Mouse (Mus musculus): ENCODE data around the gene Eppin. TPM values are rescaled to one million over a fixed set of nuclear protein-coding genes. Genes with fewer than 3 reads are reported as not detected.

Eppin gene
- total RNA-seq, 2 experiments from 2014 or later = not detected

DNA sequence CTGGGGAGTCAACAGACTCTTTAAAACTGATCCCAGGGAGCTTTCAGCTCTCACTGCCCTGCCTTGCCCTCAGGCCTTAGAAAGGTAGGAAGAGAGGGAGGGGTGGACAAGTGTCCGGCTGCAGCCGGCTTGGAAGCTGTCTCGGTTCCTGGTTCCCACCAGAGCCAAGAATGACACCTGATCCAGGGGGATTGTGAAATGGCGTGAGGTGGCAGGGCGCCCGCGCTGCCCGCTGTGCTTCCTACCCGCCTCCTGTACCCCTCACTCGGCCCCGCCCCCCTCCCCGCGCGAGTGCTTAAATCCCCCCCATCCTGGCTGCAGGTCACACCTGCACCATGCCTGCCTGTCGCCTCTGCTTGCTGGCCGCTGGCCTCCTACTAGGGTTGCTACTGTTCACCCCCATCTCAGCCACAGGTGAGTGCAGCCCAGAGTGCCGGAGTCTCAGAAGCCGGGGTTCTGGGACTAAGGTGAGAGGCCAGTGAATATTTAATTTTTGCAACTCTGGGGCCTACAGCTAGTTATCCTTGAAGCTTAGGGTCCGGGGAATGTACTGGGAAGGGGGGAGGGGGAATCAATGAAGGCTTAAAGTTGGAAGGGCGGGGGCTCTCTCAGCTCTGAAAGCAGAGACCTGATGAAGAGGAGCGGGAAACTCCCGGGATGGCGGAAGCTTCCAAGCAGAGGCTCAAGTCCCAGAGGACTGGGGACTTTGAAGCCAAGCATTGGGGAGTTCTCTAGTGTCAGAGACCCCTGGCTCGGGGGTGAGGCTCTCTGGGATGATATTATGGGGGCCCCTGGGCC, 30.8 kb downstream of the Eppin start, which contains the start of gene Wfdc2:
TSS of gene Wfdc2 (plus strand) at position 23 of the 798 bp plus-strand sequence.
- intact Hi-C loops (cut with DNase I) = no loop called here
- no peak for DNase-seq

GRCm38 (mm10) chr2:164560106-164560505, 33.3 kb downstream of the Eppin start:
- no peak for DNase-seq
- intact Hi-C loops (cut with DNase I) = no loop called here

- intact Hi-C loops (cut with DNase I) = no loop called here
- DNase-seq = no peak
Measured at GRCm38 (mm10) chr2:164558991-164559645, 34.3 kb downstream of the Eppin start.

DNA sequence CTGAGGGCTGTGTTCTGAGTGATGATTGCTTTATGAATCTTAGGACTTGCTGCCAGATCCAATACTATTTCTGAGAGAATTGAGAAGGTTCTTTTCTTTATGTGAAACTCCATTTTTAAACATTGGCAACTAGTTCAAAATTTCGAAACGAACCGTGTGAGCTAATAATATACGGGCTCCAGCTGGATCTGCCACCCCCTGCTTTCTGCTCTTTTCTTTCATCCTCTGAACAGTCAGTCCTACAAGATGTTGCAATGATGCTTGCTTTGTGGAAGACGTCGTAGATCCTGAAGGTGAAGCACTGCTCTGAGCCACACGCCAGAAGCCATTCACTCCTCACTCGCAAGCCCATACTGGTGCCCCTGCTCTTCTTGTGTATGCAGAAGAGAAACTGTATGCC, 35.0 kb downstream of the Eppin start:
- no peak for DNase-seq
- intact Hi-C loops (cut with DNase I) = no loop called here

DNA sequence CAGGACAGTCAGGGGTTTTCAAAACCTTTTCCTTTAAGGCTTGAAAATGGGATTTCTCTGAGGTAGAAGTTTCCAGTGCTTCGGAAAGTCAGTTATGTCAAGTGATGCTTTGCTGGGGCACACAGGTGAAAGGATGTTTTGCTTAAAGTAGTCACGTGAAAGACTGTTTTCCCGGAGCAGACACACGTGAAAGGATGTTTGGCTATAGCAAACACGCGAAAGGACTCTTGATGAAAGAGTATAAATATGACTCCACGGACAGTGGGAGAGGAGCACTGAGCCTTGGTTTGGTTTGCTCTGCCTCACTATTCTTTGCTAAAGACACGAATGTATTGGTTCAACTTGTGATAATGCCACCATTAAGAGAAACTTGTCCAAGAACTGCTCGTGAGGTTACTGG, 41.9 kb downstream of the Eppin start:
- intact Hi-C loops (cut with DNase I) = no loop called here
- DNase-seq = no peak

DNA sequence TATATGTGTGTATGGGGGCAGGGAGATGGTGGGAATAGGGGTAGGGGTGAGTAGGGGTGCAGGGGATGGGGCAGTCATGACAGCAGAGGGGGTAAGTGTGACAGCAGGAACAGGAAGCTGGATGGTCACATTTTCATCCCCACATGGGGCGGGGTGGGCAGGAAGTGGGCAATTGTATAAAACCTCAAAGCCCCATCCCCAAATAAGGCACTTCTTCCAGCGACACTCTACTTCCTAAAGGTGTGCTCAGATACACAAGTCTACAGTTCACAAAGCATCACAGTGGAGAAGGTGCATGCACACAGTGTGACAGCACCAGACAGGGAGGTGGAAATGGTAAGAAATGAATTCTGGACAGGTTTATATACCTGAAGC, 42.5 kb downstream of the Eppin start:
- DNase-seq = no peak
- intact Hi-C loops (cut with DNase I) = no loop called here

GRCm38 (mm10) chr2:164549963-164550894, 43.2 kb downstream of the Eppin start:
- no peak for DNase-seq
- intact Hi-C loops (cut with DNase I) = no loop called here

- no peak for DNase-seq
- intact Hi-C loops (cut with DNase I) = no loop called here
Measured at GRCm38 (mm10) chr2:164549338-164549737, 44.1 kb downstream of the Eppin start.

DNA sequence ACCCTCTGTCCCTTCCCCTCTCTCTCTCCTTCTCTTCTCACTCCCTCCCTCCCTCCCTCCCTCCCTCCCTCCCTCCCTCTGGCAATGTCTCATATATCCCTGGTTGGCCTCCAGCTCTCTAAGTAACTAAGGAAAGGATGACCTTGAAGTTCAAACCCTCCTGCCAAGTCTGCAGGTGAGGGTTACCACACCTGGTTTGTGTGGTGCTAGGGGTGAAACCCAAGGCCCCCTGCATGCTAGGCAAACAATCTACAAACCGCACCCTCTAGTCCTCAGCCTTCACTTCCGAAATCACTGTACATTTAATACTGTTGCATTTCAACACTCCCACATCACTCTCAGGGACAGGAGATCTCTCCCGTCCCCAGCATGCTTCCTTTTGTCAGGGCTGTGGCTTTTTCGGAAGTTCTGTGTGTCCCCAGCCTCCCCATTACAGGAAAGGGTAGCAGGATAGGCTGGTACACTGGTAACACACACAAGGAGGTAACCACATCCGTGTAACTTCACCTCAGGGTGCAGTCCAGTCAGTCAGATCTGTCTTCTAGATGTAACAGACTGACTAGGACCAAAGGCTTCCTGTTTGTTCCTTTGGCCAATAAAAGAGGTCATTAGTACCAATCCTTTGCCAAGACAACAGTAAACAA, 48.8 kb downstream of the Eppin start:
- intact Hi-C loops (cut with DNase I) = no loop called here
- DNase-seq = no peak

DNA sequence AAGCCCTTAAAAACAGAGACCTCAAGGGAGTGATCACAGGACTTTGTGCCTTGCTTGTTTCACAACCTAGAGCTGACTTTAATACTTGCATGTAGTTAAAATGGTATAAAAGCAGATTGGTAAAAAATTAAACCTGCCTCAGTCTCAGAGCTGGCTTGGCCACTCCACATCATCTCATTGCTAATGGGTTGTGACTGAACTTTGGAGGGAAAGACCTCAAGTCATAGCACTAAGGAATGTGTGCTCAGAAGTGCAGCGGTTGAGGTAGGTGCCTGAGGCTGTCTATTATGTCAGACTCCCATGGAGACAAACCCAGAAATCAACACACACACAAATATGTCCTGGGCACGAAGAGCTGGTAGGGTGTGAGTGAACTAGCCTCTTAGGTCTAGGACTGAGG, 49.6 kb downstream of the Eppin start:
- no peak for DNase-seq
- intact Hi-C loops (cut with DNase I) = no loop called here

- DNase-seq = no peak
- intact Hi-C loops (cut with DNase I) = no loop called here
Measured at GRCm38 (mm10) chr2:164542598-164542997, 50.8 kb downstream of the Eppin start.

GRCm38 (mm10) chr2:164542132-164542531, 51.3 kb downstream of the Eppin start:
- intact Hi-C loops (cut with DNase I) = no loop called here
- DNase-seq = no peak

GRCm38 (mm10) chr2:164540652-164541427, 52.6 kb downstream of the Eppin start:
- DNase-seq = no peak
- intact Hi-C loops (cut with DNase I) = no loop called here

Other genes with a start within 250 kb of the Eppin start
- 1 to 10 TPM in 1 of 2 experiments, not detected in 1; 1.1 TPM for gene Slpi, start 204.5 kb downstream of the Eppin start, total RNA-seq (2021)
- not detected for gene Rbpjl, start 190.5 kb downstream of the Eppin start, total RNA-seq (2021)
- gene Matn4, start 188.4 kb downstream of the Eppin start, total RNA-seq (2021) = 1 to 10 TPM; 1.5 to 1.7 TPM
- gene Sdc4, start 149.7 kb downstream of the Eppin start, total RNA-seq (2021) = 10 to 100 TPM; 36.5 to 50.3 TPM
- 10 to 100 TPM; 17.2 to 20.3 TPM for gene Sys1, start 136.6 kb downstream of the Eppin start, total RNA-seq (2021)
- gene Gm20458, start 132.6 kb downstream of the Eppin start, total RNA-seq (2021) = 1 to 10 TPM; 2.5 to 5.3 TPM
- gene Trp53tg5, start 119.9 kb downstream of the Eppin start, total RNA-seq (2021) = not detected
- gene Dbndd2, start 107.5 kb downstream of the Eppin start, total RNA-seq (2021) = 10 to 100 TPM; 24.6 to 25.8 TPM
- 10 to 100 TPM; 31.8 to 32.5 TPM for gene Pigt, start 96.1 kb downstream of the Eppin start, total RNA-seq (2021)
- gene Wfdc2, start 31.2 kb downstream of the Eppin start, total RNA-seq (2021) = under 1 TPM in 1 of 2 experiments, not detected in 1; 0.71 TPM
- gene Spint3, start 20.1 kb downstream of the Eppin start, total RNA-seq (2021) = not detected
- not detected for gene Wfdc6a, start 8.1 kb downstream of the Eppin start, total RNA-seq (2021)
- not detected for gene Wfdc6b, start 19.9 kb upstream of the Eppin start, total RNA-seq (2021)
- gene Wfdc8, start 20.0 kb upstream of the Eppin start, total RNA-seq (2021) = not detected
- gene Wfdc16, start 45.2 kb upstream of the Eppin start, total RNA-seq (2021) = not detected
- not detected for gene Wfdc10, start 62.5 kb upstream of the Eppin start, total RNA-seq (2021)
- not detected for gene Wfdc9, start 63.0 kb upstream of the Eppin start, total RNA-seq (2021)
- not detected for gene Wfdc11, start 80.5 kb upstream of the Eppin start, total RNA-seq (2021)
- not detected for gene Wfdc13, start 91.5 kb upstream of the Eppin start, total RNA-seq (2021)
- gene Spint4, start 104.9 kb upstream of the Eppin start, total RNA-seq (2021) = not detected
- not detected for gene Spint5, start 121.7 kb upstream of the Eppin start, total RNA-seq (2021)
- not detected for gene Wfdc3, start 152.3 kb upstream of the Eppin start, total RNA-seq (2021)
- gene Dnttip1, start 152.4 kb upstream of the Eppin start, total RNA-seq (2021) = 10 to 100 TPM; 15.8 to 18.1 TPM
- 1 to 10 TPM; 1.0 to 1.4 TPM for gene Ube2c, start 176.3 kb upstream of the Eppin start, total RNA-seq (2021)
- gene Tnnc2, start 186.4 kb upstream of the Eppin start, total RNA-seq (2021) = over 10,000 TPM; 16,945 to 17,744 TPM
- 10 to 100 TPM; 18.1 to 20.8 TPM for gene Snx21, start 192.2 kb upstream of the Eppin start, total RNA-seq (2021)
- gene Acot8, start 211.3 kb upstream of the Eppin start, total RNA-seq (2021) = 1 to 10 TPM; 6.9 to 8.6 TPM
- 1 to 10 TPM; 1.2 TPM for gene Zswim3, start 211.5 kb upstream of the Eppin start, total RNA-seq (2021)
- gene Zswim1, start 229.1 kb upstream of the Eppin start, total RNA-seq (2021) = 1 to 10 TPM; 3.0 to 4.6 TPM
- under 1 TPM in 1 of 2 experiments, not detected in 1; 0.36 TPM for gene Spata25, start 234.9 kb upstream of the Eppin start, total RNA-seq (2021)
- 10 to 100 TPM; 45.6 to 49.4 TPM for gene Ctsa, start 239.3 kb upstream of the Eppin start, total RNA-seq (2021)
- gene Neurl2, start 239.9 kb upstream of the Eppin start, total RNA-seq (2021) = 10 to 100 TPM; 35.8 to 36.3 TPM

Data from gastrocnemius, postnatal 36 days (tissue).